Mouse (Mus musculus) heart, adult 11 months (tissue): ENCODE data around the gene Gap43.
"Not testable (repeated sequence)": the region's sequence is repeated elsewhere in the genome, so short reads cannot be mapped to it uniquely, and the experiment has no call there.

ENCODE experiments used
- DNase-seq: peaks from one replicate; pipeline ENCODE4 v3.0.0; 2022

Gene Gap43

GRCm38 (mm10) chr16:42340021-42340768 lies at the start of gene Gap43:
Gap43 (minus strand) TSS chr16:42340651.
- DNase-seq = no peak

GRCm38 (mm10) chr16:42381328-42381838 lies 40.9 kb upstream of the Gap43 start:
- DNase-seq = no peak

GRCm38 (mm10) chr16:42380641-42381040 lies 40.2 kb upstream of the Gap43 start:
- no peak for DNase-seq

- no peak for DNase-seq
Measured at GRCm38 (mm10) chr16:42370148-42370547, 29.7 kb upstream of the Gap43 start.

- no peak for DNase-seq
Measured at GRCm38 (mm10) chr16:42369346-42369745, 28.9 kb upstream of the Gap43 start.

GRCm38 (mm10) chr16:42360061-42360460 lies 19.6 kb upstream of the Gap43 start:
- no peak for DNase-seq

GRCm38 (mm10) chr16:42358058-42358457 lies 17.6 kb upstream of the Gap43 start:
- peak; percentile 40 for DNase-seq

GRCm38 (mm10) chr16:42350076-42350475 lies 9.6 kb upstream of the Gap43 start:
- DNase-seq = peak; percentile 70

- not testable (repeated sequence) for DNase-seq
Measured at GRCm38 (mm10) chr16:42340865-42341264, 414 bp upstream of the Gap43 start.

GRCm38 (mm10) chr16:42339512-42339911 lies 939 bp downstream of the Gap43 start:
- DNase-seq = peak; percentile 83

- DNase-seq = peak; percentile 40
Measured at GRCm38 (mm10) chr16:42338987-42339386, 1.5 kb downstream of the Gap43 start.

GRCm38 (mm10) chr16:42338342-42338741 lies 2.1 kb downstream of the Gap43 start:
- DNase-seq = no peak

- DNase-seq = no peak
Measured at GRCm38 (mm10) chr16:42337663-42338062, 2.8 kb downstream of the Gap43 start.

GRCm38 (mm10) chr16:42336610-42337009 lies 3.8 kb downstream of the Gap43 start:
- DNase-seq = no peak

- DNase-seq = no peak
Measured at GRCm38 (mm10) chr16:42332321-42332720, 8.1 kb downstream of the Gap43 start.

- DNase-seq = no peak
Measured at GRCm38 (mm10) chr16:42326191-42326590, 14.3 kb downstream of the Gap43 start.

- DNase-seq = no peak
Measured at GRCm38 (mm10) chr16:42325536-42325935, 14.9 kb downstream of the Gap43 start.

GRCm38 (mm10) chr16:42319831-42320230 lies 20.6 kb downstream of the Gap43 start:
- peak; percentile 88 for DNase-seq

GRCm38 (mm10) chr16:42319365-42319764 lies 21.1 kb downstream of the Gap43 start:
- DNase-seq = no peak

GRCm38 (mm10) chr16:42312125-42312524 lies 28.3 kb downstream of the Gap43 start:
- DNase-seq = no peak

GRCm38 (mm10) chr16:42308761-42309160 lies 31.7 kb downstream of the Gap43 start:
- DNase-seq = no peak

GRCm38 (mm10) chr16:42305934-42306701 lies 34.3 kb downstream of the Gap43 start:
- DNase-seq = no peak

GRCm38 (mm10) chr16:42303461-42303860 lies 37.0 kb downstream of the Gap43 start:
- DNase-seq = no peak

GRCm38 (mm10) chr16:42294481-42294880 lies 46.0 kb downstream of the Gap43 start:
- no peak for DNase-seq
